Mouse (Mus musculus): ENCODE measurements around the gene Tbc1d17. TPM values are rescaled to one million over a fixed set of nuclear protein-coding genes. Genes with fewer than 3 reads are reported as not detected.
"Not testable (repeated sequence)": the region's sequence is repeated elsewhere in the genome, so short reads cannot be mapped to it uniquely, and the experiment has no call there.

Tbc1d17 gene
- polyA plus RNA-seq, 1 experiment: 95.0 TPM

DNA sequence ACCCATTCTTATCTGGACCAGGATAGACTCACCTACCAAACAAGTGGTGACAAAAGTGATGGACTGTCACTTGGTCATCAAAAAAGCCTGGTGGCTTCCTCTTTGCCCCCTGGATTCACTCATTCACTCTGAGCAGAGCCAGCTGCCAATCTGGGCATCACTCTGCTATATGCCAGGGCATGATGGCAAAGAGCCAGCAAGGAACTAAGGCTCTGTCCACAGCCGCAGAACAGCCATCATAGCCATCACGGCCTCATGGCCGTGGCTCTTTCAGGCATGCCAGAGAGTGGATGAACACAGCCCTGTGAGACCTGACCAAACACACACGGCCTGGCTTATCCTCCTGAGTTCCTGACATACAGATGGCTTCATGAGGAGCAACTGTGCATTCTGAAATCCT lies 41.9 kb upstream of the Tbc1d17 start:
- Histone ChIP-seq H3K27ac (ENCODE audit: insufficient read depth, low read length) (no peak overlapping the region), H3K4me3 (ENCODE audit: insufficient read depth, low read length) (peak overlapping the region; percentile 97; the same call in 1 of the 2 replicates), H3K4me1 (ENCODE audit: control insufficient read depth, insufficient read depth, low read length) (peaks cover 16% of the 10 kb centered on the region)
- TF ChIP-seq POLR2A (IDR thresholded peaks at IDR 0.05; ENCODE audit: extremely low read depth, insufficient read depth, low read length) (no peak), CTCF (IDR thresholded peaks at IDR 0.05; ENCODE audit: extremely low read depth, insufficient read depth, low read length) (no peak)

DNA sequence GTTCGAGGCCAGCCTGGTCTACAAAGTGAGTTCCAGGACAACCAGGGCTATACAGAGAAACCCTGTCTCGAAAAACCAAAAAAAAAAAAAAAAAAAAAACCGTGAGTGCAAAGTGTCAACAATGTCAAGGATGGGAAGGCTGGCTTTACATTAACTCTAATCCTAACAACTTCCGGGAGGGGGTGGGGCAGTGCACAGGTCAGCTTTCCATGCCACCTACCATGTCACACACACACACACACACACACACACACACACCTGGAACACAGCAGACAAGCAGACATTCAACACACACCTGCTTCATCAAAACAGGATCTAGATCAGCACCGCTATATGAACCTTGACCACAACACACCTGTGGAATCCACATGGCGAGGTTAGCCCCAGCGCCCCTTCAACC lies 41.3 kb upstream of the Tbc1d17 start:
- H3K4me1 ChIP-seq (ENCODE audit: control insufficient read depth, insufficient read depth, low read length): peaks cover 16% of the 10 kb centered on the region
- no peak overlapping the region for H3K4me3 ChIP-seq (ENCODE audit: insufficient read depth, low read length)
- H3K27ac ChIP-seq (ENCODE audit: insufficient read depth, low read length): no peak overlapping the region
- TF ChIP-seq POLR2A (IDR thresholded peaks at IDR 0.05; ENCODE audit: extremely low read depth, insufficient read depth, low read length): no peak
- no peak for TF ChIP-seq CTCF (IDR thresholded peaks at IDR 0.05; ENCODE audit: extremely low read depth, insufficient read depth, low read length)

DNA sequence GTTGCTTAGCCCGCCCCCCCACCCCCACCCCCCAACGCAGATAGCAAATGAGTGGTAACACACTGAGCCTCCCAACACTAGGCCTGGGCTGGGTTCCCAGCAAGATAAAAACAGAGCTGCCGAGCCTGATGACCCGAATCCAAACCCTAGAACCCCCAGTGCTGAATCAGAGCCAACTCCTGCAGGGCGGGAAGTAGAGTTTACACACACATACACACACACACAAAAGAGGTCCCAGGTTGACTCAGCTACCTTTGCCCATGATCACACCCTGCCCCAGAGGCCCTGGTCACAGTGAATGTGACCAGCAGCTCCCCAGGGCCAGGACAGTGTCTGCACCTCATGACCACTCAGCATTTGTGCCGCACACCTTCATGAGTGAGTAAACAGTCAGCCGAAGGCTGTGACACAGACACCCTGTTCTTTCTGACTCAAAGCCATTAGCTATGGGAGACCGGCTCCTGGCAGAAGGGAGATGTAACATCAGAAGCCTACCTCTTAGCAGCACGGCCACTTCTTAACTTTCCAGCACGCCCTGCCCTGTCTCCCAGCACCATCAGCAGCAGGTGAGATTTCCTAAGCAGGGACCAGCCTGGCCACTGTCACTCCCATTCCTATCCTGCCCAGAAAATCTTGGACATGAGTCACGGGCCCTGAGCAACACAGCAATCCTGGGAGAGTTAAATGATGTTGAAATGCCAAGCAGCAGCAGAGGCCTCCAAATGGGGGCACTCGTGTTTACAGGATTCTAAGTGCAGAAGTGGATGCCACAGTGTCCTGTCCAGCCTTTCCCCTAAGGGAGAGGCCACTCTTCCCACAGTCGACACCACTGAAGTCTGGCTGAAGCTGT lies 39.6 kb upstream of the Tbc1d17 start:
- Histone ChIP-seq H3K4me1 (ENCODE audit: control insufficient read depth, insufficient read depth, low read length) (peaks cover 14% of the 10 kb centered on the region), H3K27ac (ENCODE audit: insufficient read depth, low read length) (no peak overlapping the region), H3K4me3 (ENCODE audit: insufficient read depth, low read length) (no peak overlapping the region)
- no peak for TF ChIP-seq POLR2A (IDR thresholded peaks at IDR 0.05; ENCODE audit: extremely low read depth, insufficient read depth, low read length)
- TF ChIP-seq CTCF (IDR thresholded peaks at IDR 0.05; ENCODE audit: extremely low read depth, insufficient read depth, low read length): no peak

DNA sequence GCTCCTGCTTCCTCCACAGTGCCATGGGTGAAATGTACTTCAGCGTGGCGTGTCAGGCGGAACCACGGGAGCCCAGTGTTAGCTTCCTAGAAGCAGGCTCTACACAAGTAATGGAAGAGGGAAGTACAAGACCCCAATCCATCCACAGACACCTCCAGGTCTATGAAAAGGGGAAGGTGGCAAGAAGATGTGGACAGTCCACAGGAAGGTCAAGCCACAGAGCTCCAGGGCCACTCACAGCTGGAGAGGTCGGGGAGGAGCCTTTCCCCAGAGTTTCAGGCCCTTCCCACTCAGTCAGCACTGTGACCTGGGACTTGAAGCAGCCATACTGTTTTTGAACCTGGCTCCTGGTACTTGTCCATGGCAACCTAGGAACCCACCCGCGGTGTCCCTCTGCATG lies 38.1 kb upstream of the Tbc1d17 start:
- Histone ChIP-seq H3K27ac (ENCODE audit: insufficient read depth, low read length) (no peak overlapping the region), H3K4me1 (ENCODE audit: control insufficient read depth, insufficient read depth, low read length) (peaks cover 14% of the 10 kb centered on the region), H3K4me3 (ENCODE audit: insufficient read depth, low read length) (no peak overlapping the region)
- TF ChIP-seq POLR2A (IDR thresholded peaks at IDR 0.05; ENCODE audit: extremely low read depth, insufficient read depth, low read length) (no peak), CTCF (IDR thresholded peaks at IDR 0.05; ENCODE audit: extremely low read depth, insufficient read depth, low read length) (no peak)

DNA sequence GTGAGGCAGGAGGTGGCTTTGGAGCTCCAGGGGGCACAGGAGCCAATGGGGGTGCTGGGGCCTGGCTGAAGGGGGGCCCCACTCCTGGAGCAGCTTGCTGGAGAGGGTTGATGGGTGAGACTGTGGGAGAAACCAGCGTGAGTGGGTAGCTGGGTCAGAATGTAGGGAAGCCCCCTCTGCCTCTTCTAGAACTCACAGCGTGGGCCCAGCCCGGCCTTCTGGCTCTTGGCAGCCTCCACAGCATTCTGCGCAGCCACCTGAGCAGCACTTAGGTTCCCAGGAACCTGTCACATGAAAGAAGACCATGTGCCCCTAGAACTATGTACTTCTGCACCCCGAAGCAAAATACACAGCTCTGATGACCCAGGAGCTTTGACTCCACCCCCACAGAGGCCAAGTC lies 35.8 kb upstream of the Tbc1d17 start:
- no peak overlapping the region for H3K4me3 ChIP-seq (ENCODE audit: insufficient read depth, low read length)
- peaks cover 9% of the 10 kb centered on the region for H3K4me1 ChIP-seq (ENCODE audit: control insufficient read depth, insufficient read depth, low read length)
- TF ChIP-seq CTCF (IDR thresholded peaks at IDR 0.05; ENCODE audit: extremely low read depth, insufficient read depth, low read length) (no peak), POLR2A (IDR thresholded peaks at IDR 0.05; ENCODE audit: extremely low read depth, insufficient read depth, low read length) (no peak)
- H3K27ac ChIP-seq (ENCODE audit: insufficient read depth, low read length): no peak overlapping the region

DNA sequence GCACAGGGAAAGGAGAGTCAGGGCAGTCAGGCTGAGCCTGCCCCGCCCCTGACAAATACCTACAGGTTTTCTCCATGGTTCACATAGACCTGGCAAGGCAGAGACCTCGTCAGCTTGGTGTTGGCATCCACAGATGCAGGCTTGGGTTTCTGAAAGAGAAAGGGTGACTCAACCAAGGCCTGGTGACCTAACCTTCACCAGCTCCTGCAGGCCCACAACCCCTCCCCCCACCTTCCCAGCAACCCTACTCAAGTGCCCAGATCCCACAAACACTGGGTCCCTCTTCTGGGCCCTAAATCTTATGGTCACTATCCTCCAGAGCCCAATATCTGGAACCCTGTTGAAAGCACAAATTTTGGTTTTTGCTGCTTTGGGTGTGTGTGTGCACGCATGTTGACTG lies 34.2 kb upstream of the Tbc1d17 start:
- no peak overlapping the region for H3K4me3 ChIP-seq (ENCODE audit: insufficient read depth, low read length)
- TF ChIP-seq POLR2A (IDR thresholded peaks at IDR 0.05; ENCODE audit: extremely low read depth, insufficient read depth, low read length): no peak
- H3K4me1 ChIP-seq (ENCODE audit: control insufficient read depth, insufficient read depth, low read length): peaks cover 4% of the 10 kb centered on the region
- no peak overlapping the region for H3K27ac ChIP-seq (ENCODE audit: insufficient read depth, low read length)

DNA sequence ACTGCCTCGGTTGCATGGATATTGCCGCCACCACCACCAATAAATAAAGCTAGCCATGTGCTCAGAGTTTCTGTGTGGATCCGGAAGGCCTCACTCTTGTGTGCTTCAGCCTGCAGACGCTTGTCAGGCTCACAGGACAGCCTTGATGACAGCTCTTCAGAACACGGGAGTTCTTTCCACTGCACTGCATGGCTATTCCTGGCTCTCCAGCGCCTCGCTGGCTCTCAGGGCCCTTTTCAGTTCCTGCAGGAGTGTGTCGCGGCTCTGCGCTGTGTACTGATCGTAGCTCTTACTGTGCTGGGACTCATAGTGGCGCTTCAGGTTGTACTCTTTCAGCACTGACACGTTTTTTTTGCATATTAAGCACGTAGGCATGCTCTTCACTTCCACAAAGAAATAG lies 29.0 kb upstream of the Tbc1d17 start:
- H3K27ac ChIP-seq (ENCODE audit: insufficient read depth, low read length): no peak overlapping the region
- no peak for TF ChIP-seq POLR2A (IDR thresholded peaks at IDR 0.05; ENCODE audit: extremely low read depth, insufficient read depth, low read length)
- no peak for TF ChIP-seq CTCF (IDR thresholded peaks at IDR 0.05; ENCODE audit: extremely low read depth, insufficient read depth, low read length)
- no peaks in the 10 kb centered on the region for H3K4me1 ChIP-seq (ENCODE audit: control insufficient read depth, insufficient read depth, low read length)
- H3K4me3 ChIP-seq (ENCODE audit: insufficient read depth, low read length): no peak overlapping the region

DNA sequence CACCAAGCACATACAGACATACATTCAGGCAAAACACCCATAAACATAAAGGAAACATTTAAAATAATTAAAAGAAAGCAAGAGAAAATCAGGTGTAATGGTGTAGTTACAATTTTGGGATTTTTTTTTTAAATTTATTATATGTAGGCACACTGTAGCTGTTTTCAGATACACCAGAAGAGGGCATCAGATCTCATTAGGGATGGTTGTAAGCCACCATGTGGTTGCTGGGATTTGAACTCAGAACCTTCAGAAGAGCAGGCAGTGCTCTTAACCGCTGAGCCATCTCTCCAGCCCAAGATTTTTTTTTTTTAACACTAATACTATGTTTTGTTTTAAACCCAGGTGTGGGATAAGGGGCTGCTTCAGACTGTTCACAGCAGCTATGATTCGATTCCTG lies 22.9 kb upstream of the Tbc1d17 start:
- H3K4me3 ChIP-seq (ENCODE audit: insufficient read depth, low read length); H3K27ac ChIP-seq (ENCODE audit: insufficient read depth, low read length); H3K4me1 ChIP-seq (ENCODE audit: control insufficient read depth, insufficient read depth, low read length): not testable (repeated sequence)

DNA sequence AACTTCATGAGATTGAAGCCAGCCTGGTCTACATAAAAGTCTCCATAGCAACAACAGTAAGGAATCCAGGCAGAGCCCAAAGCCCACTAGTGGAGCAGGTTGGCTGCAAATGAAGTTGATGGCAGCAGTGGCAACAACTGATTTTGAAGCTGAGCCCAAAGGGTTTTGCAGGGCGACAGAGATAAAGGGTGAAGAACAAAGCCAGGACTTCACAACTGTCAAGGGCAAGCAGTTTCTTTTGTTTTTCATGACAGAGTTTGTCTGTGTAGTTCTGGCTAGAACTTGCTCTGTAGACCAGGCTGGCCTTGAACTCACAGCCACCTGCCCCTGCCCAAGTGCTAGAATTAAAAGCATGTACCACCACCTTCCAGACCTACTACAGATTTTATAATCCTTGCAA lies 22.3 kb upstream of the Tbc1d17 start:
- Histone ChIP-seq H3K4me3 (ENCODE audit: insufficient read depth, low read length) (no peak overlapping the region), H3K27ac (ENCODE audit: insufficient read depth, low read length) (no peak overlapping the region), H3K4me1 (ENCODE audit: control insufficient read depth, insufficient read depth, low read length) (peaks cover 5% of the 10 kb centered on the region; the same call in 1 of the 2 replicates)
- TF ChIP-seq POLR2A (IDR thresholded peaks at IDR 0.05; ENCODE audit: extremely low read depth, insufficient read depth, low read length) (no peak), CTCF (IDR thresholded peaks at IDR 0.05; ENCODE audit: extremely low read depth, insufficient read depth, low read length) (no peak)

DNA sequence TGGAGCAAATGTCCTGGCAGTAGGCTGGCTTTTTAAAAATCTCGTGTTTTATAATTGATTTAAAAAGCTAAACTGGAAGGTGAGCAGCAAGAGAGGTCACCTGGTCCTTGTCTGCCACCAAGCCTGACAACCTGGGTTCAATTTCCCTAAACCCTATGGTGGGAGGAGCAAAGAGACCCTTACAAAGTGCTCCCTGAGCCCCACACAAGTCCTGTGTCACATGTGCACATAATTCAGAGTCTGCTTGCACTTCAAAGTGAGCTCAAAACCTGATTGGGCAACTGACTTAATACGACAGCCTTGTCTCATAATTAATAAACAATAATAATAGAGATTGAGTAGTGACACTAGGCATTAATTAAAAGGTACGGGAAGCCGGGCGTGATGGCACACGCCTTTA lies 21.7 kb upstream of the Tbc1d17 start:
- H3K4me3 ChIP-seq (ENCODE audit: insufficient read depth, low read length): no peak overlapping the region; the same call in 1 of the 2 replicates
- no peak for TF ChIP-seq POLR2A (IDR thresholded peaks at IDR 0.05; ENCODE audit: extremely low read depth, insufficient read depth, low read length)
- no peak for TF ChIP-seq CTCF (IDR thresholded peaks at IDR 0.05; ENCODE audit: extremely low read depth, insufficient read depth, low read length)

More for the DNA sequence above, 21.7 kb upstream of the Tbc1d17 start:
- no peak overlapping the region for H3K27ac ChIP-seq (ENCODE audit: insufficient read depth, low read length)
- peaks cover 6% of the 10 kb centered on the region for H3K4me1 ChIP-seq (ENCODE audit: control insufficient read depth, insufficient read depth, low read length)

All from cortical plate, adult 2 months (tissue).